Mouse (Mus musculus): ENCODE data around the gene Chrm3. TPM values are rescaled to one million over a fixed set of nuclear protein-coding genes. Genes with fewer than 3 reads are reported as not detected.
A peak's percentile ranks its signal among the peaks of the same experiment; 100 is the strongest.

Gene Chrm3
- polyA plus RNA-seq, 1 experiment from 2014 or later: 3.2 TPM

- ATAC-seq (ENCODE audit: insufficient read depth, low FRiP score): no peak
- WGBS: 91% methylated on average over 4 of the region's 4 CpGs
- Histone ChIP-seq H3K27me3 (ENCODE audit: control insufficient read depth, insufficient read depth, low read length) (no peaks in the 10 kb centered on the region), H3K36me3 (ENCODE audit: control insufficient read depth, insufficient read depth, low read length) (no peaks in the 10 kb centered on the region), H3K27ac (ENCODE audit: low read length) (no peak overlapping the region), H3K4me1 (ENCODE audit: control insufficient read depth, insufficient read depth, low read length) (no peaks in the 10 kb centered on the region), H3K4me3 (replicated peaks; ENCODE audit: low read length) (no peak overlapping the region), H3K4me2 (ENCODE audit: low read depth, low read length) (no peak overlapping the region), H3K9ac (ENCODE audit: low read length) (no peak overlapping the region), H3K9me3 (replicated peaks; ENCODE audit: control insufficient read depth, low read length) (no peaks in the 10 kb centered on the region)
Observed at GRCm38 (mm10) chr13:10138878-10139277, 221.8 kb downstream of the Chrm3 start.

DNA sequence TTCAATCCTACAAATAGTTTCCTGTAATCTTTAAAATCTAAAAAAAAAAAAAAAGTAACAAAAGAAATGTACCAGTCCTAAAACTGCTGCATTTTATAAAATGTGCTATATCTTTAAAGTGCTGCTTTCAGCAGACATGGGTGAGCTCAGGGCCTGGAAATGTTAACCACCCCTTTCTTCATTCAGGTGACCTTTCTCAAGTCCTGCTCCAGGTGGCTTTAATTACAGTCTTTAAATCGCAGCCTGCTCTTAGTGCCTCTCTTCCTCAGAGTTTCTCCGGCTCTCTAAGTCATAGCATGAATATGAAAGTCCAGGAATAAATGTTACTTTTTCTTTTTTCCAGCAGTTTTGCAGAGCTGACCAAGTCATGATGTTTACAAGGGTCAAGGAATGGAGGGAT, 229.6 kb downstream of the Chrm3 start:
- 61% methylated on average over 2 of the region's 2 CpGs for WGBS
- Histone ChIP-seq H3K9ac (ENCODE audit: low read length) (no peak overlapping the region), H3K4me2 (ENCODE audit: low read depth, low read length) (no peak overlapping the region), H3K4me1 (ENCODE audit: control insufficient read depth, insufficient read depth, low read length) (no peaks in the 10 kb centered on the region), H3K27me3 (ENCODE audit: control insufficient read depth, insufficient read depth, low read length) (no peaks in the 10 kb centered on the region), H3K9me3 (replicated peaks; ENCODE audit: control insufficient read depth, low read length) (no peaks in the 10 kb centered on the region), H3K36me3 (ENCODE audit: control insufficient read depth, insufficient read depth, low read length) (no peaks in the 10 kb centered on the region), H3K27ac (ENCODE audit: low read length) (no peak overlapping the region), H3K4me3 (replicated peaks; ENCODE audit: low read length) (no peak overlapping the region)
- ATAC-seq (ENCODE audit: insufficient read depth, low FRiP score): no peak

GRCm38 (mm10) chr13:10112211-10112610, 248.4 kb downstream of the Chrm3 start:
- WGBS: 45% methylated on average over 2 of the region's 2 CpGs
- Histone ChIP-seq H3K4me1 (ENCODE audit: control insufficient read depth, insufficient read depth, low read length) (no peaks in the 10 kb centered on the region), H3K36me3 (ENCODE audit: control insufficient read depth, insufficient read depth, low read length) (no peaks in the 10 kb centered on the region), H3K9me3 (replicated peaks; ENCODE audit: control insufficient read depth, low read length) (no peaks in the 10 kb centered on the region), H3K27ac (ENCODE audit: low read length) (no peak overlapping the region), H3K27me3 (ENCODE audit: control insufficient read depth, insufficient read depth, low read length) (no peaks in the 10 kb centered on the region), H3K9ac (ENCODE audit: low read length) (no peak overlapping the region), H3K4me2 (ENCODE audit: low read depth, low read length) (no peak overlapping the region), H3K4me3 (replicated peaks; ENCODE audit: low read length) (no peak overlapping the region)
- 0 out of 2 replicates have a peak, but pooled peaks have one; percentile 17 for ATAC-seq (ENCODE audit: insufficient read depth, low FRiP score)

DNA sequence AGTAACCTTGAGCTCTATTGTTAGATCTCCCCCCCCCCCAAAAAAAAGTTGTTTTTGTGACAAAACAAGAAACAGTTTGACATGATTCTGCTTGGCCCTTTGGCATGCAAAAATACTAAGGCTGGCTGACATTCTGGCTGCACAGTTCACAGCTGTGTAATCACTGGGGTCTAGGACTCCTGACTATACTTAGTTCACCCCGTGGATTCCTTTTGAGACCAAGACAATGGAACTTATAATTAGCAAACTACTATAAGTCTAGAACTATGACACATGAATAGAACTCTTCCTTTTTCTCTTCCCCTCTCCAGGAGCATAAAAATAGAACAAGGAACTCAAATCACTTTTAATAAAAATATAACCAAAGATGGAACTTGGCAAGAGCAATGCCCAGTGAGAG, 251.1 kb downstream of the Chrm3 start:
- Histone ChIP-seq H3K36me3 (ENCODE audit: control insufficient read depth, insufficient read depth, low read length) (no peaks in the 10 kb centered on the region), H3K9ac (ENCODE audit: low read length) (no peak overlapping the region), H3K27me3 (ENCODE audit: control insufficient read depth, insufficient read depth, low read length) (no peaks in the 10 kb centered on the region), H3K9me3 (replicated peaks; ENCODE audit: control insufficient read depth, low read length) (no peaks in the 10 kb centered on the region), H3K4me3 (replicated peaks; ENCODE audit: low read length) (no peak overlapping the region), H3K4me1 (ENCODE audit: control insufficient read depth, insufficient read depth, low read length) (no peaks in the 10 kb centered on the region), H3K4me2 (ENCODE audit: low read depth, low read length) (no peak overlapping the region), H3K27ac (ENCODE audit: low read length) (no peak overlapping the region)
- no peak for ATAC-seq (ENCODE audit: insufficient read depth, low FRiP score)
- WGBS: 43% methylated on average over 1 of the region's 1 CpGs

DNA sequence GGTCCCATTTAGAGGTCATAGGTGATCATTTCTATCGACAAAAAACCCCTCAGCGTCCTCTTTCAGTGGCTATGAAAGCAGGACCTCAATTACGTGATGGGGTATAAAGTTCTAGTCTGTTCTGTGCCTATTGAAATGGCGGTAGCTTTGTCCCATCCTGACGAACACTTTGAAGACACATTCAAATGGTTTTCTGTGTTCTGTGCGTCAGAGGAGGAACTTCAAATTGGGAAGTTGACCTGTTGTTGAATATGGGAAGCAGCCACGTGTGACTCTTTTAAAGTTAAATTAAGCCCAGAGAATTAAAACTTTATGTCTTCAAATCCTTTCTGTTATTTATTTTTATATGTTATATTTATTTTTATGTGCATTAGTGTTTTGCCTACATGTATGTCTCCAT, 253.3 kb downstream of the Chrm3 start:
- H3K9me3 ChIP-seq (replicated peaks; ENCODE audit: control insufficient read depth, low read length): no peaks in the 10 kb centered on the region
- no peak overlapping the region for H3K4me2 ChIP-seq (ENCODE audit: low read depth, low read length)
- WGBS: 80% methylated on average over 7 of the region's 7 CpGs
- H3K36me3 ChIP-seq (ENCODE audit: control insufficient read depth, insufficient read depth, low read length): no peaks in the 10 kb centered on the region
- no peak overlapping the region for H3K9ac ChIP-seq (ENCODE audit: low read length)
- no peaks in the 10 kb centered on the region for H3K4me1 ChIP-seq (ENCODE audit: control insufficient read depth, insufficient read depth, low read length)
- H3K27me3 ChIP-seq (ENCODE audit: control insufficient read depth, insufficient read depth, low read length): no peaks in the 10 kb centered on the region
- H3K27ac ChIP-seq (ENCODE audit: low read length): no peak overlapping the region
- no peak for ATAC-seq (ENCODE audit: insufficient read depth, low FRiP score)
- H3K4me3 ChIP-seq (replicated peaks; ENCODE audit: low read length): no peak overlapping the region

GRCm38 (mm10) chr13:10090778-10091177, 269.9 kb downstream of the Chrm3 start:
- WGBS: 72% methylated on average over 4 of the region's 4 CpGs
- no peak overlapping the region for H3K27ac ChIP-seq (ENCODE audit: low read length)
- no peaks in the 10 kb centered on the region for H3K36me3 ChIP-seq (ENCODE audit: control insufficient read depth, insufficient read depth, low read length)
- ATAC-seq (ENCODE audit: insufficient read depth, low FRiP score): no peak
- H3K27me3 ChIP-seq (ENCODE audit: control insufficient read depth, insufficient read depth, low read length): no peaks in the 10 kb centered on the region
- no peaks in the 10 kb centered on the region for H3K4me1 ChIP-seq (ENCODE audit: control insufficient read depth, insufficient read depth, low read length)
- no peak overlapping the region for H3K4me2 ChIP-seq (ENCODE audit: low read depth, low read length)
- no peak overlapping the region for H3K9ac ChIP-seq (ENCODE audit: low read length)
- no peak overlapping the region for H3K4me3 ChIP-seq (replicated peaks; ENCODE audit: low read length)
- H3K9me3 ChIP-seq (replicated peaks; ENCODE audit: control insufficient read depth, low read length): no peaks in the 10 kb centered on the region

DNA sequence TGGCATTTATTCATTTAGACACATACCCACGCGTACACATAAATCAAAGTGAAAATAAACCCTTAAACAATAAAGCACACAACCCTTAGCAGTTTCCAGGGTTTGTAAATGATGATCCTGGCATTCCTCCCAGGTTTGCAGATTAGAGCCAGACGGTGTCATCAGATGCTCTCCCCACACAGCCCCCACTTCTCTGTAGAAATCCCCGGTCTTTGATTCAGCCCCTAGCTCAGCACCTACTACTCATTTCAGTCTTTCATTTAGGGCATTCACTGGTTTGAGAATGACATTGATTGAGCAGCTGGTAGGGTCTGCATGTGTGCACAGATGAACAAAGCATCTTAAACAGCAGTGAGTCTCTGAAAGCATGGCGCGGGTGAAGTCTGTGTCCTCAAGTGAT, 274.3 kb downstream of the Chrm3 start:
- Histone ChIP-seq H3K9me3 (replicated peaks; ENCODE audit: control insufficient read depth, low read length) (no peaks in the 10 kb centered on the region), H3K9ac (ENCODE audit: low read length) (no peak overlapping the region), H3K4me2 (ENCODE audit: low read depth, low read length) (no peak overlapping the region), H3K27ac (ENCODE audit: low read length) (no peak overlapping the region), H3K27me3 (ENCODE audit: control insufficient read depth, insufficient read depth, low read length) (no peaks in the 10 kb centered on the region), H3K4me3 (replicated peaks; ENCODE audit: low read length) (no peak overlapping the region), H3K4me1 (ENCODE audit: control insufficient read depth, insufficient read depth, low read length) (no peaks in the 10 kb centered on the region), H3K36me3 (ENCODE audit: control insufficient read depth, insufficient read depth, low read length) (no peaks in the 10 kb centered on the region)
- 74% methylated on average over 6 of the region's 6 CpGs for WGBS
- ATAC-seq (ENCODE audit: insufficient read depth, low FRiP score): no peak

- Histone ChIP-seq H3K4me1 (ENCODE audit: control insufficient read depth, insufficient read depth, low read length) (no peaks in the 10 kb centered on the region), H3K27me3 (ENCODE audit: control insufficient read depth, insufficient read depth, low read length) (no peaks in the 10 kb centered on the region), H3K4me2 (ENCODE audit: low read depth, low read length) (no peak overlapping the region), H3K9ac (ENCODE audit: low read length) (no peak overlapping the region), H3K27ac (ENCODE audit: low read length) (peak overlapping the region; percentile 24; the same call in 1 of the 2 replicates), H3K36me3 (ENCODE audit: control insufficient read depth, insufficient read depth, low read length) (no peaks in the 10 kb centered on the region), H3K9me3 (replicated peaks; ENCODE audit: control insufficient read depth, low read length) (no peaks in the 10 kb centered on the region), H3K4me3 (replicated peaks; ENCODE audit: low read length) (no peak overlapping the region)
- no peak; the same call in 1 of the 2 replicates for ATAC-seq (ENCODE audit: insufficient read depth, low FRiP score)
- 71% methylated on average over 6 of the region's 6 CpGs for WGBS
Observed at GRCm38 (mm10) chr13:10081896-10082426, 278.7 kb downstream of the Chrm3 start.

GRCm38 (mm10) chr13:10071165-10071564, 289.5 kb downstream of the Chrm3 start:
- no peak overlapping the region for H3K4me2 ChIP-seq (ENCODE audit: low read depth, low read length)
- peak; percentile 80; the same call in 1 of the 2 replicates for ATAC-seq (ENCODE audit: insufficient read depth, low FRiP score)

More at GRCm38 (mm10) chr13:10071165-10071564, 289.5 kb downstream of the Chrm3 start:
- no peak overlapping the region for H3K4me3 ChIP-seq (replicated peaks; ENCODE audit: low read length)
- no peaks in the 10 kb centered on the region for H3K4me1 ChIP-seq (ENCODE audit: control insufficient read depth, insufficient read depth, low read length)
- 7% methylated on average over 5 of the region's 5 CpGs for WGBS
- no peaks in the 10 kb centered on the region for H3K27me3 ChIP-seq (ENCODE audit: control insufficient read depth, insufficient read depth, low read length)
- H3K9me3 ChIP-seq (replicated peaks; ENCODE audit: control insufficient read depth, low read length): no peaks in the 10 kb centered on the region
- no peaks in the 10 kb centered on the region for H3K36me3 ChIP-seq (ENCODE audit: control insufficient read depth, insufficient read depth, low read length)
- no peak overlapping the region; the same call in 1 of the 2 replicates for H3K27ac ChIP-seq (ENCODE audit: low read length)
- no peak overlapping the region for H3K9ac ChIP-seq (ENCODE audit: low read length)
